Mouse (Mus musculus) telencephalon, adult 2 months (tissue): Measurements from ENCODE around the gene Ldhal6b.
"Not testable (repeated sequence)": the region's sequence is repeated elsewhere in the genome, so short reads cannot be mapped to it uniquely, and the experiment has no call there.

ENCODE experiments used
- DNase-seq: peaks from one replicate; pipeline ENCODE4 v3.0.0-alpha.2; 2011; ENCODE audit warnings: low read depth, low spot score

The Ldhal6b gene

DNA sequence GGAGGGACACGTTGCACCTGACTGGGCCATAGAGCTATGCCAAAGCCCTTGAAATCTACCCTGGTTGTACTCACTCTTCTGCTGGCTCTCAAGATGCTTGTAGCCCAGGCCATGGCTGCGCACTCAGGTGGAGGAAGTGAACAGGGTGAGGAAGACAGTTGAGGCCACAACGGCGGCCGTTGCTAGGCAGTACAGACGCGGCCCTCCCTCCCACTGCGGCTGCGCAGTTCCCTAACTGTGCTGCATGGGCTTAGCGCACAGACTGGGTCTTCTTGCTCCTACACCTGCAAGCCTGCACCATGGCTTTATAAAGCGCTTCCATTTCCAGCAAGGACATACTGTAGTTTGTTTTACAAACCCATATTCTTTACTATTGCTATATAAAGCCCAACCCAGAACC is at the start of gene Ldhal6b:
TSS of gene Ldhal6b (minus strand) at position 223 of the 400 bp plus-strand sequence.
- no peak for DNase-seq

- no peak for DNase-seq
These were observed 48.6 kb upstream of the Ldhal6b start for GRCm38 (mm10) chr17:5467177-5467576.

DNA sequence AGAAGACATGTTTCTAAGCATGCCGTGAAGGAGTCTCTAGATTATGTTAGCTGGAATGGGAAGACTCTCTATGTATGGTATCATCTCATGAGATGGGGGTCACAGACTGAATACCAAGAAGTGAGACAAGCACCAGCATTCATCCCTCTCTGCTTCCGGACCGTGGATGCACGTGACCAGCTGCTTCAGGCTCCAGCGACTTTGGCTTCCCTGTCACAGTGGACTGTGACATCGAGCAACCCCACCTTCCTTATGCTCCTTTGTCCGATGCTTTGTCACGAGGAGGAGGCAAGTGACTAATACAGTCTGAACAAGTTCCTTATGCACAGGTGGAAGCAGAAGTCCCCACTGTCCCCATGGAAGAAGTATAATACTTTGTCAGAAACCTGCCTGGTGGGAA is 48.2 kb upstream of the Ldhal6b start:
- DNase-seq = no peak

DNA sequence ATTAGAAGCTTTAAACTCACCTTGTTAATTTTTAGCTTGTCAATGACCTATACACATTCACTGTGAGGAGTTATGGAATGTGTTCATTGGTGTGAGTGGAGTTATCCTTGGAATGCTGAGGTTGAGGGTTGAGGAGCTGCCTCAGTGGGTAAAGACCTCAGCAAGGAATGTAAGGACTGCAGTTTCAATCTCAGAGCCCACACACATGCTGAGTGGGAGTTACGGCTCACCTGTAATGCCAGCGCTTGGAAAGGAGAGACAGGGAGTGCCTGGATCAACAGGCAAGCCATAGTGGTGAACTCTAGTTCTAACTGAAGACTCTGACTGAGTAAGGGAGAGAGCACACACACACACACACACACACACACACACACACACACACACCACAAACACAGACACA is 45.3 kb upstream of the Ldhal6b start:
- no peak for DNase-seq

GRCm38 (mm10) chr17:5453657-5454056 is 35.1 kb upstream of the Ldhal6b start:
- DNase-seq = no peak

DNA sequence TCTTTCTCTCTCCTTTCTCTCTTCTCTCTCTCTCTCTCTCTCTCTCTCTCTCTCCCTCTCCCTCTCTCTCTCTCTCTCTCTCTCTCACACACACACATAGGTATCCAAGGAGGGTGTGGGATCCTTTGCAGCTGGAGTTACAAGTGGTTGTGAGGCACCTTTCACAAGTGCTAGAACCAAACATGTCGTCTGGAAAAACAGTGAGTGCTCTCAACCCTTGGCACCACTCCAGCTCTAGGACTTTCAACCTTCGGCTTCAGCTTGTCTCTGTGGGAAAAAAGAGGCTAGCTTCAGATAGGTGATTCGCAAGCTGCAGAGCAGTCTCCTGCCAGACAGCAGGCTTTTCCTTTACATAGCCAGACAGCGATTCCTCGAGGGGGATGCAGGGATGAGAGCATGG is 25.2 kb upstream of the Ldhal6b start:
- DNase-seq = no peak

- DNase-seq = no peak
These were observed 24.7 kb upstream of the Ldhal6b start for GRCm38 (mm10) chr17:5443260-5443659.

GRCm38 (mm10) chr17:5442403-5442802 is 23.8 kb upstream of the Ldhal6b start:
- DNase-seq = not testable (repeated sequence)

DNA sequence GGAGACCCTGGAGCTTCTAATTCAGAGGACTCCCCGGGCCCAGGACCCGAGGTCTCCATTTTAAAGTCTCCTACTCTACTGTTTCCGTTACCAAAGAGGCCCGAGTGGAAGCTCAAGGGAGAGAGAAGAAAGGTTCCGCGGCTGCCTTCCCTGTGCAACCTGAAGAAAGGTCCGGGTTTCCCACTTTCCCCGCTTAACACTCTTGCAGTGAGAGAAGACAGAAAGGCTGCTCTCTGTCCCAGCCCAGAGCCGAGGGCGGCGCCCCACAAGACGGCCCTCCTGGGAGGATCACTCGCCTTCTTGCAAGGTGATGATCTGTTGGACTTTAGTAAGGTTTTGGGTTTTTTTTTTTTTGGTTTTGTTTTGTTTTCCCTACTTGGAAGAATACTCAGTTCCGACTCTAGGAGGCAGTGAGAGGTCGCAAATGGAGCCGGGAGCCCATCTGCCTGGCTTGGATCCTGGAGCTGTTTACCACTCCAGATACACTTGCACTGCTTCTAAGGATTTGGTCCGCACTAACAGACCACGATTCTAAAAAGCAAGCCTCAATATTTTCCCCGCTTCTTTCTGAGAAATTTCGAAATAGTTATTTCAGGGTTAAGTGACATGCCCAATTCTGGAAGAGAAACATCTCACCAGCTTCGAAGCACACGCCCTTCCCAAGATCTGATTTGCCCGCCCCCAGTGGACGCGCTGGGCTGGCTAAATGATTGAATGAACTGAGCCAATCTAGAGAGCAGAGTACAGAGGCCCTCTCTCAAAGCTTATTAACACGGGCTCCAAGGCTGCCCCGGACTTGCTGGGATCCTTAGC is 21.8 kb upstream of the Ldhal6b start, which contains the start of gene Tmem242:
TSS of gene Tmem242 (minus strand) at position 101 of the 813 bp plus-strand sequence.
- peak; percentile 91 for DNase-seq

DNA sequence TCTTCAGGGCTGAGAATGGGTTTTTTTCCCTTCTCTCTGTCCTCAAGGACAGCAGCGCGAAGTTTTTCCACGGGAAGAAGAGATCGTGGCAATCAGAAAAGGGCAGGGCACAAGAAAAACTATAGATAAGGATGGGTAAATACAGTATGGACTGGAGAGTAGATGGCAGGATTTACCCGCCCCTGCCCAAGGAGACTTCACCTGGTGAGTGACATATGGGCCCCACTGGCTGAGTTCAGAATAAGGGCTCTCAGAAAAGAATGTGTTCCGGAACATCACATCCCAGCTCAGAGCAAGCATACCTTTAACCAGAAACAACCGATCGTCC is 21.2 kb upstream of the Ldhal6b start:
- DNase-seq = no peak

DNA sequence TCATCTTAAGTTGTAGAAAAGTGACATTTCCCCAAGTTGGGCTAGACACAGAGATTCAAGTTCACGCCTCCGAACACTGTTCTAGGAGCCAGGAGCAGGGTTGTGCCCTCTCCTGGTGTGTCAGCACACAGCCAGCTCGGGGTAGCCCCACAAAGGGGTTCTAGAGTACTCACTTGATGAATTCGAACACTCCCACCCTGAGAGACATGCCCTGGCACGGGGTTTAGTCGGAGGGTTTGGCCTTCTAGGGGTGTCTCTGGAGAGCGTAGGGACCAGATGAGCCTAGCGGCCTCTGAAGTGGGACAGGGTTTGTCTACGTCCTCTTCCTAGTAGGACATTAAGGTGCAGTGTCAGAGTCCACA is 11.2 kb upstream of the Ldhal6b start:
- no peak for DNase-seq

DNA sequence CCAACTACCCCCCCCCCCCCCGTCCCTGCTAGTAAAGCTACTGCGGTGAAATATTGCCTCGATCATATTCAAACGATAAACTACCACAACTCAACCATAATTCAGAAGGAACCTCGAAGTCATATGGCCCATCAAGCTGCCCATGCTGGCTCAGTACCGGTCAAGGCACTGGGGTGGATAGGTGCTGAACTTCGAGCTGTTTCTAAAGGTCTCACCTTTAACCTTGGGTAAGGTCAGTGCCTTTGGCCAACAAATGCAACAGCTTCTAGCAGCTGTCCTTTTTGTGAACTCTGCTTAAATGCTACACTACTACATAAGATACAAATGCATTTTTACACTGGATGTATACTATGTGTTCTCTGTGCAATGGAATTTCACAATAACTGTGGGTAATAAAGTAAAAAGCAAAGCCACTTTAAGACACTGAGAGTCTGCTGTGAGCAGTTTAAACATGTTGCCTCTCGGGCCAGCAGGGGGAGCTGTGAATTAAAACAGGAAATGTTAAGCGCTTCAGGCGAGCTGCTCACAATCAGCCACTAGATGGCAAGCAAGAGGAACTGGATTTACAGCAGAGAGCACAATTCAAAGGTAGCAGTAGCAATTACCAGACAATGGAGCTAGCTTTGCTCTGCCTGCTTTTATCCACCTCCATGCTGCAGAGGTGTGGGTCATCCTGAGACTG is 10.7 kb upstream of the Ldhal6b start:
- DNase-seq = peak; percentile 95

DNA sequence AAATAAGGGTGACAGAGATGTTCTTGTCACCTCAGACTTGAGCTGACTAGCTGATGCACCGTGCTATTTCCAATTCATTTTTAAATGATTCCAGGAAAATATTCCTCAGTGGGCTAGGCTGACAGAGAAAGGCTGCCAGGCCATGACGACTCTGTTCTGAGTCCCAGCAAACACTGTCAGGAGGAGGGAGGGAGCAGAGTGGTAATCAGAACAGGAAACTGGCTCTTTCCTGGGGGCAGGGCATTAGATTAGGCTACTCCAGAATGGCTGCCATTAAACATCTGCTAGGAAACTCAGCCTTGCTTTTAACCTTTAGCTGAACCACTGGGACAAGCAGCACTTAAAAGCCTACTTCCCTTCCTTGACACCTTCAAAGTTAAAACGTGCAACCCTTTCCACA is 6.6 kb upstream of the Ldhal6b start:
- no peak for DNase-seq

DNA sequence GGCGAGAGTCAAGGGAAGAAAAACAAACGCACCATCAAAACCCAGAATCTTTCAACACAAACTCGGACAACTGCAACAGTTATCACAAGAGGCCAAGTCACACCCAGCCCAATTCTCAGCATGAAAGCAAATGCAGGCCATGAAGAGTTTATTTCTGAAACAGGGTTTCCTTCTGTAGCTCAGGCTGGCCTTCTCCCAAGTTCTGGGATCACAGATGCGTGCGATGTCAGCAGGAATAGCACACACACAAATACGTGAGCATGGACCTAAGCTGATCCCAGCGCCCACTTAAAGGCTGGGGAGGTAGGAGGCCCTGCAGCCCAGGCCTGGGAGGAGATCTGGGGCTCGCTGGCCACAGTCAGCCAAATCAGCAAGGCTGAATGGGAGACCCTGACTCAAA is 5.6 kb upstream of the Ldhal6b start:
- DNase-seq = peak; percentile 54

GRCm38 (mm10) chr17:5421835-5422234 is 3.3 kb upstream of the Ldhal6b start:
- DNase-seq = no peak

DNA sequence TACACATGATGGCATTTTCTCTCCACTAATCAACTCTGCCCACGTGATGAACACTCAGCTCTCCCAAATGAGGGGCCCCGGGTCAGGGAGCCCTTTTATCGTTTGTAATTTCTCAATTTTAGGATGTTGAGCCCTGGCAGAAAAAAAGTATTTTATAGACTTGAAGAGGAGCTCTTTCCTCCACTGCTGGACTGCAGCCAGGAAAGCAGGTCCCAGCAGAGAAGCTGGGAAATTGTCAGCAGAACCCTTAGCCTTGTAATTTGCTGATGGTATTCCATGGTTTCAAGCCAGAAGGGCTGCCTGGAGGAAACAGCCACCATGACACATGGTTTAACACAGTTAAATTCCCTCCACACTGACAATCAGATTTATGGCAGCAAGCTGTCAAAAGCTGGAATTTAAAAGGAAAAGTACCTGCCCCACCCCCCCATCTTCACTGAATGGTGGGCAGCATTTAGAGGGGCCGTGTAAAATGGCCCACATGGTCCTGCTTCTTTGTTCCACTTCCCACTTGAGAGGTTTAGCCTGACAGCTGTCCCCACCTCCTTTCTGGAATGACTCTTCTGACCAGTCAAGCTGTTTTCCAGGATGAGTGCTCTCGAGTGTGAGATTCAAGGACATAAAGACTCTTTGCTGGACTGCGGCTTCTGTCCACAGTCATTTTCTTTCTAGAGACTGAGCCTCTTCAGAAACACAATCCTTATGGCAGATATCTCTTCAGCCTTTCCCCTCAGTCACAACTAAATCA is 1.4 kb upstream of the Ldhal6b start:
- no peak for DNase-seq

DNA sequence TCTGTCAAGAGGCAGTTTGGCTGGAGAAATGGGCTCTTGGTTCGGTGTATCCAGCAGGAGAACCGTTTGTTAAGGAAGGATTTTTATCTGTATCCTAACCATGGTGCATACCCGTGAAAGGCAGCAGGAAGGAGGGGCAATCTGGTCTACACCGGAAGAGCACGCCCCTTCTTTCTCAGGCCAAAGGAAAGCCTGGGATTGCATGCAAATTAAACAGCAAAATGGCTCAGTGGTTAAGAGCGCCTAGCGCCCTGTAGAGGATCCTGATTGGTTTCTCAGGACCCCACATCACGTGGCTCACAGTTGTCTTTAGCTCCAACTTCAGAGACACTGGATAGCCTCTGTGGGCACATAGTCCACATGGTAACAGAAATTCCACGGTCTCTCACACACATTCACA is 489 bp upstream of the Ldhal6b start:
- DNase-seq = no peak

- no peak for DNase-seq
These were observed 2.0 kb downstream of the Ldhal6b start for GRCm38 (mm10) chr17:5416518-5416917.

DNA sequence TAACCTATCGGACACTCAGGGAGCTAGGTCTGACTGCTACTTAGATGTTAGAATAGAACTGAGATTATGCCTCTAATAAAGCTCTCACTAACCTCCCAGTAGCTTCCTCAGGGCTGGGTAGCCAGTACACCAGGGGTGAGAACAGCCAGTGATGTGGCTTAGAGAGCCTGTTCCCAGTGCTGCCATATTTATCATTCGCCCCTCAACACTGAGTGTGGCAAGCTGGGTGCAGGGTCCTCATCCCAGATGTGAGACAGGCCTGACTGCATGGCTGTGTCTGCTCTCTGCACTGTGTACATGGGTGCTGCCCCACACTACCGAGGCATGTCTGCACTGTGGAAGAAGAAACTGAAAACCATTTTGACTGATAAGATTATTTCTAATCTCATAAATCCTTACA is 4.5 kb downstream of the Ldhal6b start:
- DNase-seq = no peak

DNA sequence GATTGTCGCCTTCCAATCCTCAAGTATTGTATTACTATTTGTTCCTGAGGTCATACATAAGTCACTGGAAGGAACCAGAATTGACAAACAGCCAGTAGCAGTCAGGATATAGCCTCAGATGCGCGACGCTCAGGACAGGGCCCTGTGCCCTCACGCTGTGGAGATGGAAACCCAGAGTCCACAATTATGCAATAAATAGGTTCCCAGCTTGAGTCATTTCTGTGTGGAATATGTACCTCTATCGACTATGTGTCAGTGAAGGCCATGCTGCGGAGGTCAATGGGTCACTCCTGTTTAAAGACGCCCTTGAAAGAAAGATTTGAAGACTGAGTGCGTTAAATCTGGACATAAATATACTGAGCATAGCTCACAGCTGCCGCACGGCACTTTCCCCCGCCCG is 5.2 kb downstream of the Ldhal6b start:
- DNase-seq = no peak

GRCm38 (mm10) chr17:5412740-5413139 is 5.8 kb downstream of the Ldhal6b start:
- no peak for DNase-seq

DNA sequence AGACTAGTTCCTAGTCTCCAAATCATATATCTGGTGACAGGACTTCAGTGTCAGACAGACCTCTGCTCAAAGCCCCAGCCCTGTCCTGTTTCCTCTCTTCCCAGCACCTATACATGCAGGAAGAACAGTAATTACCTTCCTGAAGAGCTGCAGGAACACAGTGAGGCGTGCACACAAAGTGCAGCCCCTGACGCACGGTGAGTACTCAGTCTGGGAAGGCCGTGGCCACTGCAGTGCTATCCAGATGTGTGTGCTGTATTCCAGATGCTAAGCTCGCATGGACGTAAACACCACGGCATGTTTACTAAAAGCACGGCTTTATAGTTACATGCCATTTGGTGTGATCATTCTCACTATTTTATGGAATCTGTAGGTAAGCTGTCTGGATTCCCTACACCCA is 6.3 kb downstream of the Ldhal6b start:
- DNase-seq = no peak

DNA sequence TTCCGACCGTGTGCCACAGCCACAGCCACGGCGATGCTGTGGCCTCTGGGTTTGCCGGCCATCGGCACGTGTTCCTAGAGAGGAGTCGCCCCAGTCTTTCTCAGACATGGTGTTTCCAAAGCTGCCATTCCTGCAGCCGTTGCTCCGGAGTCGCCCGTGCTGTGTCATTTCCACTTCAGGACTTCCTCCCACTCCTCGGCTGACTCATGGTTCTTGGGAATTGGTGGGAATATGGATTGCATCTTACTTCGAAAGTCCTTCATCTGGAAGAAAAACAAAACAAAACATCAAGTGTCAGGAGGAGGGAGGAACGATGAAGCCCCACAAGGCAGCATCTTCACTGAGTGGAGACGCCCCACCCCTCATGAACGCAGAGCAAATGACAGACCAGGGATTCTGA is 7.4 kb downstream of the Ldhal6b start:
- DNase-seq = no peak
